Mouse (Mus musculus): ENCODE measurements at regions not wholly inside any gene's neighbourhood (a gene's known extent, or its start where the extent isn't known, plus 50 kb on each side); places are given as distances from the start of the nearest gene placed in this dataset.
A peak's percentile ranks its signal among the peaks of the same experiment; 100 is the strongest.
"Not testable (repeated sequence)": the region's sequence is repeated elsewhere in the genome, so short reads cannot be mapped to it uniquely, and the experiment has no call there.

- no peak for DNase-seq (ENCODE audit: low spot score)
These were observed 207.3 kb upstream of the Htr1f start for GRCm38 (mm10) chr16:65312947-65313346.

- no peak for DNase-seq (ENCODE audit: low spot score)
These were observed 205.3 kb upstream of the Pou1f1 start for GRCm38 (mm10) chr16:65315052-65315451.

GRCm38 (mm10) chr16:65332412-65332811 lies 187.9 kb upstream of the Pou1f1 start:
- DNase-seq (ENCODE audit: low spot score), result no peak

GRCm38 (mm10) chr16:65339225-65339624 lies 181.1 kb upstream of the Pou1f1 start:
- DNase-seq (ENCODE audit: low spot score), result no peak

- DNase-seq (ENCODE audit: low spot score), result no peak
These were observed 160.4 kb upstream of the Pou1f1 start for GRCm38 (mm10) chr16:65359881-65360280.

GRCm38 (mm10) chr16:65369271-65369670 lies 151.0 kb upstream of the Pou1f1 start:
- no peak for DNase-seq (ENCODE audit: low spot score)

- DNase-seq (ENCODE audit: low spot score), result no peak
These were observed 149.4 kb upstream of the Pou1f1 start for GRCm38 (mm10) chr16:65370939-65371338.

- no peak for DNase-seq (ENCODE audit: low spot score)
These were observed 143.8 kb upstream of the Pou1f1 start for GRCm38 (mm10) chr16:65376553-65376952.

- no peak for DNase-seq (ENCODE audit: low spot score)
These were observed 142.0 kb upstream of the Pou1f1 start for GRCm38 (mm10) chr16:65378276-65378675.

GRCm38 (mm10) chr16:65379939-65380338 lies 140.4 kb upstream of the Pou1f1 start:
- peak; percentile 3 for DNase-seq (ENCODE audit: low spot score)

GRCm38 (mm10) chr16:65403926-65404648 lies 116.2 kb upstream of the Pou1f1 start:
- no peak for DNase-seq (ENCODE audit: low spot score)

GRCm38 (mm10) chr16:65404816-65405215 lies 115.5 kb upstream of the Pou1f1 start:
- DNase-seq (ENCODE audit: low spot score), result no peak

- no peak for DNase-seq (ENCODE audit: low spot score)
These were observed 114.3 kb upstream of the Pou1f1 start for GRCm38 (mm10) chr16:65405824-65406556.

- not testable (repeated sequence) for DNase-seq (ENCODE audit: low spot score)
These were observed 88.3 kb upstream of the Pou1f1 start for GRCm38 (mm10) chr16:65432046-65432445.

- DNase-seq (ENCODE audit: low spot score), result no peak
These were observed 84.2 kb upstream of the Pou1f1 start for GRCm38 (mm10) chr16:65436076-65436475.

GRCm38 (mm10) chr16:65441954-65442353 lies 78.4 kb upstream of the Pou1f1 start:
- no peak for DNase-seq (ENCODE audit: low spot score)

GRCm38 (mm10) chr16:65448810-65449209 lies 71.5 kb upstream of the Pou1f1 start:
- DNase-seq (ENCODE audit: low spot score), result no peak

- no peak for DNase-seq (ENCODE audit: low spot score)
These were observed 69.6 kb upstream of the Pou1f1 start for GRCm38 (mm10) chr16:65450706-65451105.

GRCm38 (mm10) chr16:65451885-65452284 lies 68.4 kb upstream of the Pou1f1 start:
- DNase-seq (ENCODE audit: low spot score), result no peak

GRCm38 (mm10) chr16:65456948-65457347 lies 63.4 kb upstream of the Pou1f1 start:
- DNase-seq (ENCODE audit: low spot score), result not testable (repeated sequence)

- DNase-seq (ENCODE audit: low spot score), result no peak
These were observed 62.1 kb upstream of the Pou1f1 start for GRCm38 (mm10) chr16:65458234-65458633.

- DNase-seq (ENCODE audit: low spot score), result no peak
These were observed 50.6 kb upstream of the Pou1f1 start for GRCm38 (mm10) chr16:65469681-65470080.

Measured in layer of hippocampus, adult 11-12 months (tissue).